ENCODE assay signal across 26 mouse cellular contexts in the genomic region with DNA sequence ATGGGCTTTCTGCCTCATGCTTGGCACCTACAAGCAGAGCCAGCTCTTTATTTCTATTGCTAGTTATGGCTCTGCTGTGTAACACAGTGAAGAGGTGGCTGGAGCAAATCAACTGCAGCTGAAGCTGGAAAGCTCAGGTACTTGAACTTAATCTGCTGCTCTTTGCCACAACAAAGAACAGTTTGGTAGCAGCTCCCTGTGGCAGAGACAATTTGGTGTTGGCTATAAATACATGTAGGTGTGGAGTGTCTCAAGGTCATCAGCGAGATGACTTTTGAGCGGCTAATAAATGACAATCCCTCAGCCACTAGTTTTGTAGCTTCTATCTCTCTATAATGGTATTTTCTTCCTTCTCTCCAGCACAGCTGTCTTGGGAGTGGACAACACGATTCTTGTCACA.
DNase-seq lines count a peak whose midpoint lies in the region; ATAC-seq lines count a peak whose summit lies in the region.
"Had no signal": no experiment of that assay in that cellular context is flagged by ENCODE, and none has a peak within 500 bp of the region (broad histone marks: within the 10 kb centered on the region; RNA-seq: fewer than 3 reads in every experiment).

No protein-coding gene starts in this region.

- peaks cover 29% of the 10 kb centered on the region; the same call in 1 of the 2 replicates for H3K4me1 ChIP-seq in heart, embryonic 10.5 days
- H3K4me1 ChIP-seq in heart, embryonic 13.5 days, result peaks cover 30% of the 10 kb centered on the region
- peaks cover 3% of the 10 kb centered on the region; the same call in 1 of the 2 replicates for H3K4me1 ChIP-seq in heart, embryonic 16.5 days (ENCODE audit: control insufficient read depth, insufficient read depth, low read length)
- H3K4me1 ChIP-seq: forebrain, embryonic 10.5 days; forebrain, embryonic 13.5 days had no signal

- no peak for ATAC-seq in heart, embryonic 13.5 days (ENCODE audit: extremely low read depth, insufficient number of reproducible peaks, low FRiP score, low TSS enrichment)
- ATAC-seq in heart, embryonic 16.5 days (replicated peaks; ENCODE audit: extremely low read depth, insufficient read depth, low FRiP score), result peak; percentile 60
- ATAC-seq: forebrain, embryonic 13.5 days; forebrain, embryonic 16.5 days; hindbrain, postnatal 0 days; inflammation-experienced regulatory T-cells, adult 6 months; intestine, embryonic 16.5 days; Patski had no signal

- no peaks in the 10 kb centered on the region for H3K36me3 ChIP-seq in heart, embryonic 10.5 days
- no peaks in the 10 kb centered on the region for H3K36me3 ChIP-seq in heart, embryonic 13.5 days
- no peaks in the 10 kb centered on the region for H3K36me3 ChIP-seq in heart, embryonic 16.5 days (ENCODE audit: control insufficient read depth, insufficient read depth)
- H3K36me3 ChIP-seq: forebrain, embryonic 10.5 days; G1E had no signal

- peak overlapping the region; percentile 10; the same call in 1 of the 2 replicates for H3K27ac ChIP-seq in heart, embryonic 10.5 days
- peak overlapping the region; percentile 77 for H3K27ac ChIP-seq in heart, embryonic 13.5 days (replicated peaks)
- peak overlapping the region; percentile 17 for H3K27ac ChIP-seq in heart, embryonic 16.5 days (ENCODE audit: low read length)
- H3K27ac ChIP-seq: forebrain, embryonic 10.5 days; forebrain, embryonic 13.5 days; hindbrain, embryonic 14.5 days; hindbrain, postnatal 0 days had no signal

- WGBS in heart, embryonic 10.5 days, result 29% methylated on average over 3 of the region's 3 CpGs
- WGBS in heart, embryonic 13.5 days, result 47% methylated on average over 3 of the region's 3 CpGs
- WGBS in heart, embryonic 16.5 days, result 39% methylated on average over 3 of the region's 3 CpGs

- no peak overlapping the region for H3K9ac ChIP-seq in heart, embryonic 13.5 days
- H3K9ac ChIP-seq in heart, embryonic 16.5 days (ENCODE audit: low read length), result no peak overlapping the region
- H3K9ac ChIP-seq: forebrain, embryonic 13.5 days; hindbrain, embryonic 14.5 days had no signal

- H3K27me3 ChIP-seq in heart, embryonic 10.5 days (ENCODE audit: insufficient read depth, poor library complexity, severe bottlenecking), result no peaks in the 10 kb centered on the region
- no peaks in the 10 kb centered on the region for H3K27me3 ChIP-seq in heart, embryonic 13.5 days (replicated peaks)
- no peaks in the 10 kb centered on the region for H3K27me3 ChIP-seq in heart, embryonic 16.5 days (ENCODE audit: control insufficient read depth, insufficient read depth, low read length)
- H3K27me3 ChIP-seq: CH12.LX; forebrain, embryonic 13.5 days; Patski had no signal

- DNase-seq in heart, embryonic 10.5 days (ENCODE audit: low spot score), result peak; percentile 74
- DNase-seq in heart, postnatal 4 days, result no peak
- DNase-seq in heart, adult 18-20 months, result no peak
- no peak for DNase-seq in heart, postnatal 25 days (ENCODE audit: low spot score)
- DNase-seq: adrenal gland, postnatal 10 days; adrenal gland, postnatal 36 days; B cell, adult 2 months; cerebellum, adult 18-20 months; cerebellum, adult 9-10 months; cerebellum, postnatal 14 days; gastrocnemius, postnatal 10 days; gastrocnemius, postnatal 36 days; kidney, adult 18-20 months; kidney, adult 9 months had no signal

- no peaks in the 10 kb centered on the region for H3K9me3 ChIP-seq in heart, embryonic 10.5 days
- no peaks in the 10 kb centered on the region for H3K9me3 ChIP-seq in heart, embryonic 13.5 days
- no peaks in the 10 kb centered on the region for H3K9me3 ChIP-seq in heart, embryonic 16.5 days (replicated peaks; ENCODE audit: control insufficient read depth, low read length)
- H3K9me3 ChIP-seq: forebrain, embryonic 10.5 days; forebrain, embryonic 13.5 days had no signal

- no peak overlapping the region for H3K4me3 ChIP-seq in heart, embryonic 10.5 days
- H3K4me3 ChIP-seq in heart, embryonic 13.5 days, result no peak overlapping the region
- H3K4me3 ChIP-seq in heart, embryonic 16.5 days (ENCODE audit: low read length), result no peak overlapping the region
- H3K4me3 ChIP-seq: forebrain, embryonic 10.5 days; forebrain, embryonic 13.5 days had no signal

- no peak overlapping the region for H3K4me2 ChIP-seq in heart, embryonic 13.5 days
- H3K4me2 ChIP-seq in heart, embryonic 16.5 days (ENCODE audit: low read depth, low read length), result no peak overlapping the region
- H3K4me2 ChIP-seq: forebrain, embryonic 13.5 days; hindbrain, embryonic 14.5 days had no signal

- intact Hi-C loops in heart, postnatal 25 days (cut with DNase I), result no loop called here

Comparison
In these comparisons a context has a peak if more than half of its experiments do, and no peak if none do; other contexts are left out.
1. H3K27ac ChIP-seq: peak in every context shown above with its lines; median percentile 77 in heart, embryonic 13.5 days; 17 in heart, embryonic 16.5 days; 10 in heart, embryonic 10.5 days.